Mouse (Mus musculus) adrenal gland, postnatal 36 days (tissue): ENCODE measurements around the gene Enthd1. TPM values are rescaled to one million over a fixed set of nuclear protein-coding genes. Genes with fewer than 3 reads are reported as not detected.

Source experiments
- DNase-seq, 2 experiments: peaks; one replicate each; pipeline ENCODE4 v3.0.0; 2021; ENCODE audit warnings: mixed read lengths in 1 of 2
- total RNA-seq, 2 experiments: library from RNA; stranded (reverse); gene quantifications; 2 replicates each; pipeline ENCODE4 v1.2.3; 2021

The Enthd1 gene
- total RNA-seq, 2 experiments from 2014 or later, result not detected

DNA sequence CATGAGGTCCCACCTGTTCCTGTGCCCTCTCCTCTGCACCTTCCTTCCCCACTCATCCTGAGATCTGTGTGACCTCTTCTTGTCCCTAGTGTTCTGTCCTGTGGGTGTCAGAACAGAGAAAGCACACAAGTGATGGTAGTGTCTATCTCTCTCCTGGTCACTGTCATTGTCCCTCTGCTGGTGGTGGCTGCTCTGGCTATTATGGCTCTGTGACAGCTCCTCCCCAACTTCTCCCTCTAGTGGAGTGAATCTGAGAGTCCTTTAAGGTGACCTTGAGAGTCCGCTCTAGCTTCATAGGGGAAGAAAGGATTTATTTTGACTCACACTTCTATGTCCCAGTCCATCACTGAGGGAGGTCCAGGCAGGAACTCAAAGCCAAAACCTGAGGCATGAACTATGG, 79.4 kb downstream of the Enthd1 start:
- no peak for DNase-seq

GRCm38 (mm10) chr15:80483041-80483705, 81.8 kb downstream of the Enthd1 start:
- no peak for DNase-seq

DNA sequence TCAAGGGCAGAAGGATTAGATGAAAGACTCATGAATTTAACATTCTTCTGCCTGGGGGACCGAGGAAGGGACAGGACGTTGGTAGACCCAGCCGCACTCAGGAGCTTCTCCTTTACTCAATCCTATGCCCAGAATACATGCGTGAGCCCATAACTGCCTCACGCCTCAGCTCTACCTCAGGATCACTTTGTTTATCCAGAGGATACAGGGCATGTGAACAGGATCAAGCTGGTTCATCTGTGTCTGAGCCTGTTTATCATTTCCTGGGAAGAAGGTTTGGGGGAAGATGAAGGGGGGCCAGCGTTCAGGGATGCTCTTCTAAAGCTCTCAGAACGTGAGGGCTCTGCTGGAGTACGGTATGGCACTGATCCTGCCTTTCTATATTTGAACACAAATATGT, 82.6 kb downstream of the Enthd1 start:
- DNase-seq, result no peak

GRCm38 (mm10) chr15:80474429-80475002, 90.4 kb downstream of the Enthd1 start:
- no peak for DNase-seq

GRCm38 (mm10) chr15:80467876-80468275, 97.1 kb downstream of the Enthd1 start:
- DNase-seq, result no peak

GRCm38 (mm10) chr15:80462106-80462505, 102.8 kb downstream of the Enthd1 start:
- peak; percentile 26 to 38 for DNase-seq

- DNase-seq, result no peak
These were observed 103.5 kb downstream of the Enthd1 start for GRCm38 (mm10) chr15:80461446-80461845.

GRCm38 (mm10) chr15:80460011-80460410, 104.9 kb downstream of the Enthd1 start:
- DNase-seq, result no peak

DNA sequence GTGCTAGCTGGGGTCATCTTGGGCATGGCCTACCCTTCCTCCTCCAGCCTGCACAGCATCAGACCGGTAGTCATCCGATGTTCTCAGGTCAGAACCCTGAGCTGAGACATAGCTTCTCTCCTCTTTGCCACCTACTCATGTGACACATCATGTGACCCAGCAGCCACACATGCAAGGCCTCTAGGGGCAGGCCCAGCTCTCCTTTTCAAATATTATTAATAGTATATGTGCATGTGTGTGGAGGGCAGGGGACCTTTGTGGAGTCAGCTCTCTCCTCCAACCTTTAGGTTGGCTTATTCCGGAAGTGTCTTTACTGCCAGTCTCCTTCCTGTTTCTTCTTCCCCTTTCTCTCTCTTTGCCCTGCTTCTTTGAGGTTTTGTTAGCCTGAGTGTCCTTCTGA, 107.0 kb downstream of the Enthd1 start:
- no peak for DNase-seq

- DNase-seq, result peak; percentile 51 to 64
These were observed 110.5 kb downstream of the Enthd1 start for GRCm38 (mm10) chr15:80454486-80454885.

DNA sequence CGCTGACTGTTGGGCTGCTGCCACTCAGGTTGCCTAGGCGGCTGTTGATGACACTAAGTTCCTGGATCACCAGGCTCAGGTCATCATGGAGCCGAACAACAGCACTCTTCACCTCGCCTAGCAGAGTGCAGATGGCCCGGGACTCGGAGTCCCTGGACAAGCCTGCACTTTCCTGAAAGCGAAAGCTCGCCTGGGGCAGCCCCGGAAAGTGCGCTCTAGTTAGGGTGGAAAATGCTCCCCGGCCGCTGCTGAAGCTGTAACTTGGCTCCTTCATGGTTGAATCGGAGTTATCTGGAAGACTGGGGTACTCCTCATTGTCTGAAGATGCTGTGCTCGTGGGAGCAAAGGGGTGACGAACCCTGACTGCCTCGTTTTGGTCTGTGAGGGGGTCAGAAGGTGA, 112.5 kb downstream of the Enthd1 start:
- no peak for DNase-seq

DNA sequence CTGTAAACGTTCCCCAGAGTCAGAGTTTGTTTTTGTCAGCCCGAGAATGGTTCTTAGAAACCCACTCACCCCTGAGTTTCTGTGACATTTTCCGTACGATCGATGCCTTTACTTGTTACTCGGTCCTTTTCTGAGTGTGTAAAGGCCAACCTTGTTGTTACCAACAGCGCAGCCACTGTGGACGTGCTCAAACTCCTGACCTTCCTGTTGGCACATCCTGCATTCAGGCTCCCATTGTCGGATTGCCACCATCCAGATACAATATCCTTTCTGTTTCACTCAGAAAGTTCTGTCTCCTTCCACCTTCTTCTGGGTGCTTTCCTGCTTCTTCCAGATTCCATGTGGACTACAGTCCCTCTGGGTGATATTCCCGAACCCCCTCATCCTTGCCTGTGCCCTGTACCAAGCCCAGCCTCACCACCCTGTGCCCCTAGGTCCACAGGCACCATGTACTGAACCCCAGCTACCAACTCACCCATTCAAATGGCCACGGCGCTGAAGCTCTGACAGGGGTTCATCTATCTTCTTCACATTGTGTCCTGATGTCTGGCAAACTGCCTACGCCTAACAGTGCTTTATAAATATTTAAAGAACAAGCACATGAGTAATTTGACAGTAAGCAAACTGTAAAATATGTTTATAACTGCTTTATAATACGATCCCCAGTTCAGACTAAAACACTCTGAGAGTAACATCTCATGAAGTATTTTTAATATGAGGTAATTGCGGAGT, 118.8 kb downstream of the Enthd1 start:
- DNase-seq, result no peak

DNA sequence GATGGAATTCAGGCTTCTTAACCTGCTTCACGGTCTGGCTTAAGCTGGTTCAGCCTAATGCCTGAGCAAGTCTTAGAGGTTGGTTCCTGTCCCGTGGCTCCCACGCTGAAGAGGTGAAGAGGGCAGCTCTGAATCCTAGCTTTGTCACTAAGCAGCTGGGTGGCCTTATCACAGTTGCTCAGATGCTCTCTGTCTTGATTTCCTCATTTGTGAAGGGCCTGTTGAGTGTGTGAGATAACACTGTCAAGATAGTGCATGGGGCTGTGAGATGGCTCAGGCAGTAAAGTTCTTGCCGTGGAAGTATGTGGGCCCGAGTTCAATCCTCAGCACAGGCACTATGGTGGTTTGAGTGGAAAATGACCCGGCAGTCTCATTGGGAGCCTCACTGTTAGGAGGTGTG, 124.8 kb downstream of the Enthd1 start:
- DNase-seq, result no peak

DNA sequence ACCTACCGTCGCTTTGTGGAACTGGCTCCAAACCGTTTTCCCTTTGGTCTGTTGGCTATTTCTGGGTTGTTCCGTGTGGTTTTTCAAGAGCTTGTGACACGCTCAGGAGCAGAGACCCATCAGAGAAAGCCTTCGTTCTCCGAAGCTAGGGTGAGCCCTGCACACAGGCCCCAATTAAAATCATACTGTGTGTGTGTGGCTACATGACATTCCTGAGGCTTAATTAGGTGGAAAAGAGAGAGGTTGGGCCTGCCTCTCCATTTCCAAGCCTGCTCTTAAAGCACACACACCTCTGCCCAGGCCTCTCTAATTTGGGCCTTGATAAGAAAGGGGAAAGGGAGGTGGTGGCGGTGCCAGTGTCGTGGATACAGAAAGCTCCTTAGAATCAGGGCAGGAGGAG, 126.5 kb downstream of the Enthd1 start:
- DNase-seq, result no peak

DNA sequence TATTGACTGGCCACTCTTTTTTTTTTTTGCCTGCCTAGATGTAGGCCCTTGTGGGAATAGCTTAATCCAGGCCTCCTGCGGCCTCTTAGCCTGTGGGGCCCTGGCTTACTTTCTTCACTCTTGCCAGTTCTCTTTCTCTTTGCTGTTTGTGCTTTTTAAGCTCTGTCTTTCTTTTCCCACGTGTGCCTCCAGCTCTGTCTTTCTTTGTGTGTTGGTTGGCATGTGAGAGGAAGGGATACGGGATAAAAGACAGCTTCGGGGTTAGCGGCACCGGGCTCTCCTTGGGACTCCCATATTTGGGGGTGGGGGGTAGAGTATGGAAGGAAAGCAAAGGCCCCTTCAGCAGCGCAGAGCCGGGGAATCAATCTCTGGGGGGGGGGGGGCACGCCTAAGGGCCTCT, 127.0 kb downstream of the Enthd1 start:
- no peak for DNase-seq

DNA sequence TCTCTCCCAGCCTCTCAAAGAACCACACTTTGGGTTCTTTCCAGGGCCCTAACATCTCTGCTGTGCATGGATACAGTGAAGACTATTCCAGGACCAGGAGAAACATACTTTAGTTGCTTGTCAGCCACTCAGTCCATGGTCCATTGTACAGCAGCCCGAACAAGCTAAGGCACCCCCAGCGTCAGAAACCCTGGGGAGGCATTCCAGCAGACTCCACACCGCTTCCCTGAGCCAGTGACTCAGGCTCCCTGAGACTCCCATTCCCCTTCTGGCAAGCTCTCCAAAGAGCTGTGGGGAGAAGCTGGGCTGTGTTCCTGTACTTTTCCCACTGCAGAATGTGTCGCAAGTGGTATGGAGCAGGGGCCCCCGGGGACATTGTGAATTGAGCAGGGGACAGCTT, 128.0 kb downstream of the Enthd1 start:
- no peak for DNase-seq

GRCm38 (mm10) chr15:80430324-80430723, 134.6 kb downstream of the Enthd1 start:
- DNase-seq, result no peak

GRCm38 (mm10) chr15:80418146-80418545, 146.8 kb downstream of the Enthd1 start:
- DNase-seq, result no peak

- peak; percentile 62 to 80 for DNase-seq
These were observed 147.9 kb downstream of the Enthd1 start for GRCm38 (mm10) chr15:80417066-80417465.

GRCm38 (mm10) chr15:80415132-80415531, 149.8 kb downstream of the Enthd1 start:
- DNase-seq, result no peak

- peak; percentile 22 to 40 for DNase-seq
These were observed 150.8 kb downstream of the Enthd1 start for GRCm38 (mm10) chr15:80413988-80414721.

- DNase-seq, result no peak
These were observed 151.9 kb downstream of the Enthd1 start for GRCm38 (mm10) chr15:80413070-80413469.

DNA sequence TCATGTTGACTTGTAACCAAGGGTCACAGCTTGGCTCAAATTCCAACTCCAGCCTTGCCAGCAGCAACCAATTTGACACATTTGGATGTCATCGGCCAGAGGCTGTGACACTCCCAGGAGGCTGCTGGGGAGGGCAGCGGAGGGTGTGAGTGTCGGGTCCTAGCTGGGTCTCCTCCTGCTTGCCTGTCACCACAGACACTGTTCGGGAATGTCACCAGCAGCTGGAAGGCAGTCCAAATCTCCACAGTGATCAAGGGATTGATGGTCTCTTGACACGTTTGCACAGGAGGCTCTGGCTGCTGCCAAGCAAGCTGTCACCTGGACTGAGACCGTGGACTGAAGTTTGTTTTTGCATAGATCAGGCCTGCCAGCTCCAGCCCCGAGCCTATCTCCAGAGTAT, 154.3 kb downstream of the Enthd1 start:
- DNase-seq, result no peak
